Mouse (Mus musculus) heart, embryonic 12.5 days (tissue): Measurements from ENCODE around the gene Zdhhc18. TPM values are rescaled to one million over a fixed set of nuclear protein-coding genes. Genes with fewer than 3 reads are reported as not detected.
A peak's percentile ranks its signal among the peaks of the same experiment; 100 is the strongest.
"Not testable (repeated sequence)": the region's sequence is repeated elsewhere in the genome, so short reads cannot be mapped to it uniquely, and the experiment has no call there.

Source experiments
- ATAC-seq: fragments of 200-750 bp; cut with Nextera tagmentation; 2 replicates; pipeline ENCODE4 v1.8.0; 2017; ENCODE audit warnings: moderate TSS enrichment, moderate library complexity; ENCODE audit not compliant: insufficient number of reproducible peaks, low FRiP score
- H3K27ac ChIP-seq: fragments of 300-500 bp; sonication (generic); 2 replicates; pipeline ENCODE4 v1.5.1; 2016; ENCODE audit warnings: mild to moderate bottlenecking, moderate library complexity; ENCODE audit not compliant: poor library complexity, severe bottlenecking
- H3K27me3 ChIP-seq: fragments of 300-500 bp; sonication (generic); replicated peaks from 2 replicates; pipeline ENCODE4 v1.6.1; 2016; ENCODE audit warnings: mild to moderate bottlenecking, moderate library complexity
- H3K36me3 ChIP-seq: fragments of 300-500 bp; sonication (generic); 2 replicates; pipeline ENCODE4 v1.6.1; 2016; ENCODE audit warnings: mild to moderate bottlenecking, moderate library complexity
- H3K4me1 ChIP-seq: fragments of 300-500 bp; sonication (generic); replicated peaks from 2 replicates; pipeline ENCODE4 v1.6.1; 2016; ENCODE audit warnings: mild to moderate bottlenecking
- H3K4me2 ChIP-seq: fragments of 300-500 bp; sonication (generic); 2 replicates; pipeline ENCODE4 v1.6.1; 2016; ENCODE audit warnings: mild to moderate bottlenecking, moderate library complexity
- H3K4me3 ChIP-seq: fragments of 300-500 bp; sonication (generic); 2 replicates; pipeline ENCODE4 v1.5.1; 2016; ENCODE audit warnings: mild to moderate bottlenecking
- H3K9ac ChIP-seq: fragments of 300-500 bp; sonication (generic); 2 replicates; pipeline ENCODE4 v1.6.1; 2016; ENCODE audit warnings: mild to moderate bottlenecking, moderate library complexity
- H3K9me3 ChIP-seq: fragments of 300-500 bp; sonication (generic); replicated peaks from 2 replicates; pipeline ENCODE4 v1.6.1; 2016; ENCODE audit warnings: mild to moderate bottlenecking, moderate library complexity
- WGBS: fragments of 180-500 bp; shearing (Covaris S2); methylation state at CpG from one replicate; pipeline ENCODE4 v1.1.7; 2016; 5-methylcytosine and 5-hydroxymethylcytosine counted together
- polyA plus RNA-seq: library from polyadenylated mRNA; unstranded; fragments of >200 nt; fragmentation: Nextera tagmentation; extraction: Ambion mirVana; gene quantifications from 2 replicates; pipeline ENCODE4 v1.2.1, GENCODE M21; 2016

Zdhhc18 gene
- polyA plus RNA-seq, 1 experiment from 2014 or later = 3.5 TPM

GRCm38 (mm10) chr4:133649464-133649863 is 490 bp downstream of the Zdhhc18 start:
- not testable (repeated sequence) for H3K9ac ChIP-seq, ATAC-seq, H3K36me3 ChIP-seq, H3K4me1 ChIP-seq, H3K9me3 ChIP-seq, H3K27ac ChIP-seq, H3K27me3 ChIP-seq
- 75% methylated on average over 5 of the region's 5 CpGs for WGBS
- Histone ChIP-seq H3K4me2 (peak overlapping the region; percentile 59), H3K4me3 (peak overlapping the region; percentile 32)

GRCm38 (mm10) chr4:133645680-133646079 is 4.3 kb downstream of the Zdhhc18 start:
- Histone ChIP-seq H3K27ac (no peak overlapping the region), H3K4me3 (no peak overlapping the region), H3K9me3 (peaks cover 17% of the 10 kb centered on the region), H3K4me2 (peak overlapping the region; percentile 40; the same call in 1 of the 2 replicates), H3K27me3 (0 out of 2 replicates have a peak, but pooled peaks cover 6% of the 10 kb centered on the region), H3K9ac (peak overlapping the region; percentile 20; the same call in 1 of the 2 replicates), H3K4me1 (0 out of 2 replicates have a peak, but pooled peaks cover 6% of the 10 kb centered on the region), H3K36me3 (no peaks in the 10 kb centered on the region)
- 31% methylated on average over 21 of the region's 21 CpGs for WGBS
- no peak for ATAC-seq

- H3K36me3 ChIP-seq = no peaks in the 10 kb centered on the region
- H3K9me3 ChIP-seq = peaks cover 17% of the 10 kb centered on the region
- H3K27ac ChIP-seq = no peak overlapping the region
- 0 out of 2 replicates have a peak, but pooled peaks cover 6% of the 10 kb centered on the region for H3K4me1 ChIP-seq
- H3K4me2 ChIP-seq = no peak overlapping the region
- 79% methylated on average over 3 of the region's 3 CpGs for WGBS
- H3K9ac ChIP-seq = no peak overlapping the region
- no peak overlapping the region for H3K4me3 ChIP-seq
- H3K27me3 ChIP-seq = 0 out of 2 replicates have a peak, but pooled peaks cover 6% of the 10 kb centered on the region
- no peak for ATAC-seq
These were observed 4.8 kb downstream of the Zdhhc18 start for GRCm38 (mm10) chr4:133645195-133645594.

- H3K36me3 ChIP-seq = no peaks in the 10 kb centered on the region
- WGBS = 79% methylated on average over 5 of the region's 5 CpGs
- ATAC-seq = no peak
- H3K9me3 ChIP-seq = no peaks in the 10 kb centered on the region
- H3K4me2 ChIP-seq = no peak overlapping the region; the same call in 1 of the 2 replicates
- peak overlapping the region; percentile 9; the same call in 1 of the 2 replicates for H3K9ac ChIP-seq
- H3K27me3 ChIP-seq = no peaks in the 10 kb centered on the region
- H3K4me3 ChIP-seq = no peak overlapping the region
- no peak overlapping the region for H3K27ac ChIP-seq
- H3K4me1 ChIP-seq = peaks cover 41% of the 10 kb centered on the region
These were observed 15.9 kb downstream of the Zdhhc18 start for GRCm38 (mm10) chr4:133634043-133634410.

- Histone ChIP-seq H3K36me3 (no peaks in the 10 kb centered on the region), H3K9ac (peak overlapping the region; percentile 90), H3K27ac (peak overlapping the region; percentile 53; the same call in 1 of the 2 replicates), H3K27me3 (no peaks in the 10 kb centered on the region), H3K4me1 (peaks cover 42% of the 10 kb centered on the region), H3K4me2 (peak overlapping the region; percentile 97), H3K4me3 (peak overlapping the region; percentile 89), H3K9me3 (no peaks in the 10 kb centered on the region)
- ATAC-seq = peak; percentile 84
- 12% methylated on average over 47 of the region's 47 CpGs for WGBS
These were observed 16.5 kb downstream of the Zdhhc18 start for GRCm38 (mm10) chr4:133633332-133634042.

- WGBS = 1% methylated on average over 63 of the region's 69 CpGs
- peak overlapping the region; percentile 90 for H3K9ac ChIP-seq
- H3K4me1 ChIP-seq = peaks cover 42% of the 10 kb centered on the region
- ATAC-seq = peak; percentile 43; the same call in 1 of the 2 replicates
- peak overlapping the region; percentile 97 for H3K4me2 ChIP-seq
- peak overlapping the region; percentile 53; the same call in 1 of the 2 replicates for H3K27ac ChIP-seq
- H3K27me3 ChIP-seq = no peaks in the 10 kb centered on the region
- peak overlapping the region; percentile 89 for H3K4me3 ChIP-seq
- H3K36me3 ChIP-seq = no peaks in the 10 kb centered on the region
- no peaks in the 10 kb centered on the region for H3K9me3 ChIP-seq
These were observed 17.2 kb downstream of the Zdhhc18 start for GRCm38 (mm10) chr4:133632483-133633327.

- peaks cover 45% of the 10 kb centered on the region for H3K4me1 ChIP-seq
- no peaks in the 10 kb centered on the region for H3K9me3 ChIP-seq
- H3K4me3 ChIP-seq = peak overlapping the region; percentile 89
- ATAC-seq = no peak
- H3K27me3 ChIP-seq = no peaks in the 10 kb centered on the region
- no peak overlapping the region for H3K27ac ChIP-seq
- peaks cover 3% of the 10 kb centered on the region for H3K36me3 ChIP-seq
- H3K9ac ChIP-seq = peak overlapping the region; percentile 90
- 47% methylated on average over 9 of the region's 9 CpGs for WGBS
- H3K4me2 ChIP-seq = peak overlapping the region; percentile 97
These were observed 18.1 kb downstream of the Zdhhc18 start for GRCm38 (mm10) chr4:133631769-133632411.

- peaks cover 9% of the 10 kb centered on the region for H3K36me3 ChIP-seq
- no peak for ATAC-seq
- no peak overlapping the region for H3K27ac ChIP-seq
- WGBS = 76% methylated on average over 14 of the region's 14 CpGs
- peaks cover 50% of the 10 kb centered on the region for H3K4me1 ChIP-seq
- H3K9ac ChIP-seq = no peak overlapping the region; the same call in 1 of the 2 replicates
- 0 out of 2 replicates have a peak overlapping the region, but pooled peaks have one; percentile 89 for H3K4me3 ChIP-seq
- H3K9me3 ChIP-seq = no peaks in the 10 kb centered on the region
- H3K4me2 ChIP-seq = peak overlapping the region; percentile 97
- no peaks in the 10 kb centered on the region for H3K27me3 ChIP-seq
These were observed 18.7 kb downstream of the Zdhhc18 start for GRCm38 (mm10) chr4:133631071-133631768.

GRCm38 (mm10) chr4:133630326-133630920 is 19.5 kb downstream of the Zdhhc18 start:
- Histone ChIP-seq H3K27ac (no peak overlapping the region), H3K9ac (0 out of 2 replicates have a peak overlapping the region, but pooled peaks have one; percentile 43), H3K36me3 (peaks cover 17% of the 10 kb centered on the region), H3K9me3 (no peaks in the 10 kb centered on the region), H3K27me3 (no peaks in the 10 kb centered on the region), H3K4me1 (peaks cover 52% of the 10 kb centered on the region), H3K4me3 (no peak overlapping the region), H3K4me2 (no peak overlapping the region)
- ATAC-seq = no peak
- 85% methylated on average over 8 of the region's 8 CpGs for WGBS

GRCm38 (mm10) chr4:133629191-133629590 is 20.8 kb downstream of the Zdhhc18 start:
- Histone ChIP-seq H3K27ac (no peak overlapping the region), H3K9me3 (no peaks in the 10 kb centered on the region), H3K4me2 (no peak overlapping the region), H3K36me3 (peaks cover 25% of the 10 kb centered on the region), H3K4me1 (peaks cover 53% of the 10 kb centered on the region), H3K4me3 (no peak overlapping the region), H3K27me3 (no peaks in the 10 kb centered on the region), H3K9ac (no peak overlapping the region)
- 63% methylated on average over 7 of the region's 7 CpGs for WGBS
- no peak for ATAC-seq
